Mouse (Mus musculus) duodenum, adult 2 months (tissue): ENCODE data around the gene Klra3. TPM values are rescaled to one million over a fixed set of nuclear protein-coding genes. Genes with fewer than 3 reads are reported as not detected.

Experiments used
- polyA plus RNA-seq: library from polyadenylated mRNA; depleted of rRNA; stranded (reverse); fragments of >200 nt; gene quantifications from 2 replicates; pipeline ENCODE4 v1.2.3, GENCODE M21; 2012; ENCODE audit warnings: low replicate concordance; rRNA removed

The Klra3 gene
- polyA plus RNA-seq, result not detected in 2 replicates

DNA sequence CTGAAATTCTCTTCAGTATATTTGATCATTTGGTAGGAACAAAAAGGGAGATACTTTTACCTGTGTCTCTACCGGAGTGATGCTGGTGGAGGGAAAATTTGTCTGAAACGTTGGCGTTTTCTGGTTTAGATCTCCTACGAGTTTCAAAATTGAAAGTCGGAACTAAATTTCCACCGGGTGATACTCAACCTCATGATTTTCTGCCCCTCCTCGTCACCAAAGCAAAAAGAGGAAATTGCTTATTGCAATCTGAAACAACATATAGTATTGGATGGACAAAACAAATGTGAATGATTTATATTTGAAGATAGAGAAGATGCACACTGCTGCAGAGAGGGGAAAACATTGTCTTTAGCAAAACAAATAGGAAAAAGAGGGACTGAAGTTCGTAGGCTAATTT lies at the start of gene Klra3:
Gene Klra3 (minus strand): TSS at position 164 of the 400 bp plus-strand sequence.

GRCm38 (mm10) chr6:130386750-130387149 lies 49.4 kb upstream of the Klra3 start, which contains the start of gene Klra1:
Klra1 (minus strand) TSS chr6:130386874.

DNA sequence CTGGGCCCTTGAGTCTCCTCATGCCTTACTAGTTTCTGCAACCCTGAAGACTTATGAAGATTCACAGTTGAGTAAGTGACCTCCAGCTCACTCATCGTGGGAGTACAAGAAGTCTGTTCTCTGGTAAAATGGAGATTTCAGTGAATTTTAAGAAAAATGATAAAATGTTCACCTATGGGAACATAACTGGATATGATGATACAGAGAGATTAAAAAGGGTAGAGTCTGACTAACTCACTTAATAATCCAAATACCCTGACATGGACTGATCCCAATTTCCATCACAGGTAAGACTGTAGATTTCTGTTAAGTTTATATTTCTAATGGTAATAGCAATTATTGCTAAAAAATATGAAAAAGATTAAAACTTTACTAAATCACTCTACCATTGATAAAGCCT lies 55.5 kb downstream of the Klra3 start, which contains the start of gene Klra10:
Gene Klra10 (minus strand): TSS at position 101 of the 400 bp plus-strand sequence.

Other genes with a start within 250 kb of the Klra3 start
- gene Klra8, start 207.7 kb downstream of the Klra3 start, polyA plus RNA-seq, result not detected in 2 replicates
- gene Klra9, start 144.5 kb downstream of the Klra3 start, polyA plus RNA-seq, result not detected in 2 replicates
- not detected in 2 replicates for gene Klra7, start 104.3 kb downstream of the Klra3 start, polyA plus RNA-seq
- gene Klra10, start 55.6 kb downstream of the Klra3 start, polyA plus RNA-seq, result not detected in 2 replicates
- gene Klra1, start 49.3 kb upstream of the Klra3 start, polyA plus RNA-seq, result not detected in 2 replicates